Mouse (Mus musculus) T-helper 2 cell (primary cell): ENCODE results near the gene Trim59.
"Not testable (repeated sequence)": the region's sequence is repeated elsewhere in the genome, so short reads cannot be mapped to it uniquely, and the experiment has no call there.

ENCODE experiments used
- in situ Hi-C: fragments of 300-600 bp; cut with MboI, MseI; formaldehyde crosslinking; loops from one replicate; pipeline ENCODE4 v1.15.1; 2025; ENCODE audit warnings: high pct_unique_total_duplicates

Trim59 gene

DNA sequence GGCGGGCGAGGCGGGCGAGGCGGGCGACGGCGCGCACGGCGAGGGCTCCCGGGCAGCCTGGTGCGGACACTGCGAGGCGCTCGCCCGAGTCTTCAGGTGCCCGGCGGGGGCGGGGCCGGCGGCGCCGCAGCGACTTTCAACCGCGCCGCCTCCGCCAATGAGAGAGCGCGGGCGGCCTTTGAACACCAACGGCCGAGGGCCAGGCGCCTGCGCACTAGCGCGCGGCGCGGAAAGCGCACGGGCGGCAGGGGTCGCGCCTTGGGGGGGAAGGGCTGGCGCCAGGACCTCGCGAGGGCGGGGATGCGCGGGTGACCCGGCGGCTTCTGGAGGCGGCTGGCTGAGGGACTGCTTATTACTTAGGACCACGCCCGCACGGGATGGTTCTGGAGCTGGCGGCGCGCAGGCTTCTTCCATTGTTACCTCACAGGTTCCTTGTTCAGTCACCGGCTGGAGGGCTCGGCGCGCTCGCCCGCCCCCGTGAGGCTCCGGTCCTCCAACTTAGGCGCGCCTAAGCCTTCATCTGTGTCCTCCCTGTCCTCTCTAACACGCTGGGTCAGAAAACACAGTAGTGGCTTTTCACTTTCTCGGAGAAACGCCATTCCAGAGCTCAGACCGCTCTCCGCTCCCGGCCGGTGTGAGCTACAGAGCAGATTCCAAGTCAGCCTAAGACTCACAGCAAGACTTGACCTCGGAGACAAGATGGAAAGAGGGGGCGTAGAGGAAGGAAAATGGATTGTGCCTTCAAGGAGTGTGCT, at the start of gene Trim59:
TSS of gene Trim59 (minus strand) at position 111 of the 755 bp plus-strand sequence.
- in situ Hi-C loops: loop anchor here (5.0 kb wide), 1 partner anchor 38 kb away; no protein-coding TSS in a partner anchor

DNA sequence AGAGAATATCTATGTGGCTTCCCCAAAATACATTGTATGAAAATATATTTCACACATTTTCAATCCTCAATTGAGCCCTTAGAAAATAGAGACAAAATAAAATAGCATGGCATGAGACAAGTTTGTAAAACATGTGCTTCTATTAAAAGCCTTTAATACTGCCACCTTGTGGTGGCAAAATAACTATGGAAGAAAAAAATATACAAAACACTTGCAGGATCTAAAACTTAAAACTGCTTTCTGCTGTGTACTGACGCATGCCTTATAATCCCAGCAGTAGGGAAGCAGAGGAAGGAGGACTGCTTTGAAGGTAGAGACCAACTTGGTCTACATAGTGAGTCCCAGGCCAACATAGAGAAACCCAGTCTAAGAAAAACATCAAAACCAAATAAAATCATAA, 19.4 kb upstream of the Trim59 start:
- in situ Hi-C loops: no loop called here

GRCm38 (mm10) chr3:69062764-69063163, 18.2 kb upstream of the Trim59 start:
- in situ Hi-C loops: no loop called here

GRCm38 (mm10) chr3:69060672-69061071, 16.1 kb upstream of the Trim59 start:
- in situ Hi-C loops: no loop called here

GRCm38 (mm10) chr3:69055871-69056270, 11.3 kb upstream of the Trim59 start:
- in situ Hi-C loops: no loop called here

GRCm38 (mm10) chr3:69054760-69055432, 10.3 kb upstream of the Trim59 start:
- in situ Hi-C loops: no loop called here

GRCm38 (mm10) chr3:69051894-69052293, 7.3 kb upstream of the Trim59 start:
- in situ Hi-C loops: no loop called here

DNA sequence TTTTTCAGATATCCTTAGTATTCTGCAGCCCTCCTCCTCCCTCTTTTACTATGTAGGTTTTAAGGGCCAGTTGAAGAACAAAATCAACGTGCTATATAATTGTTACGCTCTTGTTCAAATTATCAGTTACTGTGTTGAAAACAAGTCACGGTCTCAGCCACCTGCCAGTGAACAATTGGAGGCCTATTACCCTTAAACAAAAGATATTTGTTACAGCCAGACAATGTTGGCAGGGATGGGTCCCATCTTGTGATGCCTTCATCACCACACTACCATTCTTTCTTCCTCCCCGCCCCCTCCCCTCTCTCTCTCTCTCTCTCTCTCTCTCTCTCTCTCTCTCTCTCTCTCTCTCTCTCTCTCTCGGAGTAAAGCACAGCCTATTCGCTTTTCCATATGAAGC, 4.5 kb upstream of the Trim59 start:
- in situ Hi-C loops: no loop called here

DNA sequence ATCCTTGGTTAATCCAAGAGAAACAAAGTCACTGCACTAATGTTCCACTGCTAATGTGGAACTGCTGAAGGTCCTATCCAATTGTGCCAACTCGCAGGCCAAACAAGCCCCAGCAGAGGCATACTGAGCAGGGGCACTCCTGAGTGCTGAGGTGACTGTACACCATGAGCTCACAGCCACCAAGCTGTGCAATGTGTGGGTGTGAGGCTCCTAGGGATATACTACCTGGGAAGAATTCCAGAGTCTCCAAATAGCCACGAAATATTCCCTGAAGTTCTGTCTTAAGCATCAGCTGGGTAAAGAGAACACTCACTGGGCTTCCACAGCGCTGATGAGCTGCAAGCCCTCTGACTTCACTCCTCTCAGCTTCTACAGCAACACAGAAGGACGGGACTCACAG, 3.1 kb upstream of the Trim59 start:
- in situ Hi-C loops: no loop called here

DNA sequence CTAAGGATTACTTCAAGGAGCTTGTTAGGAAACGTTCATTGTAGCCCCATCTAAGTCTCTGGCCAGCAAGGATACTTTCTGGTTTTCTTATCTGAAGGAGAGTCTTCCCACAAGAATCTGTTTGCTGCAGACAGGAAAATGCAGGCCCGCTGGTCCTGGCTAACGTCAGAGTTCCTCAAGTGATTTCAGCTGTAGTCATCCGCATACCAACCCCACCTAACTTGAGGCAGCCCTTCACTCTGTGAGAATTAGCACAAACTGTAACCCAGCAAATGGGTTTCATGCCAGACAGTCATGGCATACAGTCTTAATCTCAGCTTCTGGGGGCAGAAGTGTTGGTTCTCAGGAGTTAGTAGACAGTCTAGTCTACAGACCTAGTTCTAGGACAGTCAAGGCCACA, 2.0 kb upstream of the Trim59 start:
- in situ Hi-C loops: no loop called here

- in situ Hi-C loops: no loop called here
These were observed 1.2 kb upstream of the Trim59 start for GRCm38 (mm10) chr3:69045750-69046149.

GRCm38 (mm10) chr3:69045400-69045703, 797 bp upstream of the Trim59 start:
- in situ Hi-C loops: no loop called here

- in situ Hi-C loops: loop anchor here (5.0 kb wide), 1 partner anchor 37 kb away; no protein-coding TSS in a partner anchor
These were observed 376 bp downstream of the Trim59 start for GRCm38 (mm10) chr3:69044167-69044591.

- in situ Hi-C loops: loop anchor here (5.0 kb wide), 1 partner anchor 34 kb away; no protein-coding TSS in a partner anchor
These were observed 3.3 kb downstream of the Trim59 start for GRCm38 (mm10) chr3:69041298-69041697.

DNA sequence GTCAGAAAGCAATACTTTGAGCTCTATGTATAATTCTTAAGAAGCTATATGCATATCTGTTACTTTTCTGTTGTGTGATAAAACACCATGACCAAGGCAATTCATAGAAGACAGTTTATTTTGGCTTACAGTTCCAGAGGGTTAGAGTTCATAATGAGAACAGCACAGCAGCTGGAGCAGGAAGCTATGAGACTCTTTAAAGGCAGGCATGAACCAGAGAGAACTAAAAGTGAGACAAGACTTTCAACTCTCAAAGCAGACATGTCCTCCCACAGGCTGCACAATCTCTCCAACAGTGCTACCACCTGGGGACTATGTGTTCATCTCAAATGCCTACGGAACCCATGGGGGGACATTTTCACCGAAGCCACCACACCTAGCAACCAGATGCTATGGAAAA, 4.5 kb downstream of the Trim59 start:
- in situ Hi-C loops: loop anchor here (5.0 kb wide), 1 partner anchor 33 kb away; no protein-coding TSS in a partner anchor

GRCm38 (mm10) chr3:69026133-69026783, 18.3 kb downstream of the Trim59 start:
- in situ Hi-C loops: no loop called here

DNA sequence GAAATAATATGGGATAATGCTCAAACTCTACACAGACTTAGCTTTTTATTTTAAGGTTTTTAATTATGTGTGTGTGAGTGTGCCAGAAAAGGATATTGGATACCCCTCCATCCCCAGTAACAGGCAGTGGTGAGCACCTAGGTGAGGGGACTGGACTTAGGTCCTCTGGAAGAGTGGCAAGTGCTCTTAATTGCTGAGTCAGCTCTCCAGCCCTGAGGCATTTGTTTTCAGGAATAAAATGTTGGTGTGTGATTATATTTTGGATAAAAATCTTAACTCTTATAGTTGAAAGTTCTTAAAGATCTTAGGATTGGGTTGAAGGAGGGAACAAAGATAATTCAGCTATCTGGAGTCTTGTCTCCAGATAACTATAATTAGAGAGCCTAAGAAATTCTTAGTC, 23.8 kb downstream of the Trim59 start:
- in situ Hi-C loops: no loop called here

- in situ Hi-C loops: no loop called here
These were observed 24.3 kb downstream of the Trim59 start for GRCm38 (mm10) chr3:69020285-69020684.

DNA sequence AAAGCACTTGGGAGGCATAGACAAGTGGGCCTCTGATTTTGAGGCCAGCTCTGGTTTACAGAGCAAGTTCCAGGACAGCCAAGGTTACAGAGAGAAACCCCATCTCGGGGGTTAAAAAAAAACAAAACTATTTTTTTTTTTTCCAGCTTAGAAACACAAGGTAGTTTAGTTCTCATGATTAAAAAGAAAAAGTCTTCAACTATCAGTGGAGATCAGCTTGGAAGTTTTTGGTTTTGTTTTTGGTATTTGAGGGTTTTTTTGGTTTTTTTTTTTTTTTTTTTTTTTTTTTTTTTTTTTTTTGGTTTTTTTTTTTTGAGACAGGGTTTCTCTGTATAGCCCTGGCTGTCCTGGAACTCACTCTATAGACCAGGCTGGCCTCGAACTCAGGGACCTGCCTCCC, 25.9 kb downstream of the Trim59 start:
- in situ Hi-C loops: not testable (repeated sequence)

DNA sequence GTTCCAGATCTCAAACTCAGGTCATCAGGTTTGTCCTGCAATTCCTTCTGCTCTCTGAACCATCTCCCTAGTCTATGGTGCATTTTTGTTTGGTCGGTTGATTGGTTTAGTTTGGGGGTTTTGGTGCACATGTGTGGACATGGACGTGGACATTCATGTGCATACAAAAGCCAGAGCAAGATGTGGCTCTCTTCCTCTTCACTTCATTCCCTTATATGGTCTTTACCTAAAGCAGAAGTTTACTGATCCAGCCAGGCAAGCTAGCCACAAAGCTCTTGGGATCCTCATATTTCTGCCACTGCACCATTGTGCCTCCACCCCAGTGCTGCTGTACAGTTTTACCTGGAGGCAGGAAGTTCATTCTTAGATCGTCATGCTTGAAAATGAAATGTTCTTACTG, 27.4 kb downstream of the Trim59 start:
- in situ Hi-C loops: no loop called here

DNA sequence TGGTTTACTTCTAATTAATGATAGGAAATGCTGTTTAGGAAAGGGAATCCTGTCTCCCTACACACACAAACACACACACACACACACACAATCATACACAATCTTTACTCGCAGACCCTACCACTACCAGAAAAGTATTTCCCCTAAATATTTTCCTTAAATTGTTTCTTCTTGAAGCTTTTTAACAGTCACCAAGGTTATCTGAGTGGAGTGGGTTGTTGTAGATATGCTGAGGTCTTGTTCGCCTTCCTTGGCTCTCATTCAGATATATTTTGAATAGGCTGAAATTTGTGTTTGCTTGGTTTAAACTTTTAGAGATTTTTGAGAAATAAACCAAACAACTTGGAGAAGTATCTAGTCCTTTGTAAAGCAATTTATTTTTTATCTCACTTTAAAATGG, 35.7 kb downstream of the Trim59 start:
- in situ Hi-C loops: loop anchor here (5.0 kb wide), 1 partner anchor 33 kb away; the partner anchor contains the start of gene Trim59

DNA sequence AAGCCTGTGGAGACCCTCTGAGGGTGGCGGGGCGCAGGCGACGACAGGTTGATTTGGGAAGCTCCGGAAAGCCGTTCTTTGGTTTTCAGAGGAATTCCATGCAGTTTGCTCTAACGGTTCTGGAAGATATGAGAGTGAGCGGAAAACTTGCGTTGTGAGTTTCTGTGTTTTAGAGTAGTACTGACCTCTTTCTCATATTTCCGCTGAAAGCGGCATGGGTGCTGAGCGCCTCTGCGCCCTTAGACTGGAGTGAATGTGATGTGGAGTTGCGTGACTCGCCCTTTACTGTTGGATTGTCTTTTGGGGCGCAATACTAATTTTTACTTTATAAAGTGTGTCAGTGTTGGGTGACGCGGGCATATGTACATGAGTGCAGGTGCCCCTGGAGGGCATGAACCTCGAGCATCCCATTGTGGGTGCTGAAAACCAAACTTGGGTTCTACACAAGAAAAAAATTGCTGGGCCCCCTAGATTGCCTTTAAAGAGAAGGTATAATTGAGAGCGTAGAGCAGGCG, 38.3 kb downstream of the Trim59 start:
- in situ Hi-C loops: loop anchor here (5.0 kb wide), 1 partner anchor 36 kb away; the partner anchor contains the start of gene Trim59
